Mouse (Mus musculus) ES-Bruce4 (cell line): ENCODE measurements at regions not wholly inside any gene's neighbourhood (a gene's known extent, or its start where the extent isn't known, plus 50 kb on each side); places are given as distances from the start of the nearest gene placed in this dataset.
"Not testable (repeated sequence)": the region's sequence is repeated elsewhere in the genome, so short reads cannot be mapped to it uniquely, and the experiment has no call there.

Experiments
- H3K27ac ChIP-seq: 2 replicates; pipeline ENCODE4 v1.5.1; 2012; ENCODE audit warnings: low read length, inconsistent platforms; ENCODE audit not compliant: insufficient read depth
- H3K27me3 ChIP-seq: 2 replicates; pipeline ENCODE4 v1.6.1; 2012; ENCODE audit warnings: mild to moderate bottlenecking, low read length, inconsistent platforms; ENCODE audit not compliant: control insufficient read depth, poor library complexity, insufficient read depth, severe bottlenecking
- H3K36me3 ChIP-seq: 2 replicates; pipeline ENCODE4 v1.6.1; 2012; ENCODE audit warnings: inconsistent platforms, mild to moderate bottlenecking, low read length, moderate library complexity; ENCODE audit not compliant: control insufficient read depth, poor library complexity, insufficient read depth, severe bottlenecking
- H3K4me1 ChIP-seq: one replicate; pipeline ENCODE4 v1.8.1; 2011; ENCODE audit warnings: low read length; ENCODE audit not compliant: control insufficient read depth, insufficient read depth
- H3K4me3 ChIP-seq: 2 replicates; pipeline ENCODE4 v1.5.1; 2011; ENCODE audit warnings: low read depth, mild to moderate bottlenecking, low read length
- H3K9ac ChIP-seq: 2 replicates; pipeline ENCODE4 v1.6.1; 2012; ENCODE audit warnings: low read depth, mild to moderate bottlenecking, inconsistent platforms; ENCODE audit not compliant: poor library complexity, severe bottlenecking
- H3K9me3 ChIP-seq: replicated peaks from 2 replicates; pipeline ENCODE4 v1.6.1; 2012; ENCODE audit warnings: mild to moderate bottlenecking, low read length, inconsistent platforms; ENCODE audit not compliant: control insufficient read depth, poor library complexity, insufficient read depth, severe bottlenecking
- CTCF ChIP-seq: IDR thresholded peaks from one replicate; pipeline ENCODE4 v1.8.1; 2011; ENCODE audit warnings: low read depth, low read length
- EP300 ChIP-seq: IDR thresholded peaks from 2 replicates; pipeline ENCODE4 v1.6.1; 2011; ENCODE audit warnings: low read depth, low read length; ENCODE audit not compliant: insufficient read depth
- POLR2A ChIP-seq: IDR thresholded peaks from one replicate; pipeline ENCODE4 v1.8.1; 2011; ENCODE audit warnings: low read length; ENCODE audit not compliant: insufficient read depth

GRCm38 (mm10) chr13:82605868-82606267 is 823.0 kb downstream of the Cetn3 start:
- not testable (repeated sequence) for H3K36me3 ChIP-seq, H3K9me3 ChIP-seq, H3K9ac ChIP-seq, H3K4me1 ChIP-seq, H3K27ac ChIP-seq, H3K4me3 ChIP-seq, H3K27me3 ChIP-seq
- TF ChIP-seq EP300 = peak; percentile 57; the same call in 1 of the 2 replicates

DNA sequence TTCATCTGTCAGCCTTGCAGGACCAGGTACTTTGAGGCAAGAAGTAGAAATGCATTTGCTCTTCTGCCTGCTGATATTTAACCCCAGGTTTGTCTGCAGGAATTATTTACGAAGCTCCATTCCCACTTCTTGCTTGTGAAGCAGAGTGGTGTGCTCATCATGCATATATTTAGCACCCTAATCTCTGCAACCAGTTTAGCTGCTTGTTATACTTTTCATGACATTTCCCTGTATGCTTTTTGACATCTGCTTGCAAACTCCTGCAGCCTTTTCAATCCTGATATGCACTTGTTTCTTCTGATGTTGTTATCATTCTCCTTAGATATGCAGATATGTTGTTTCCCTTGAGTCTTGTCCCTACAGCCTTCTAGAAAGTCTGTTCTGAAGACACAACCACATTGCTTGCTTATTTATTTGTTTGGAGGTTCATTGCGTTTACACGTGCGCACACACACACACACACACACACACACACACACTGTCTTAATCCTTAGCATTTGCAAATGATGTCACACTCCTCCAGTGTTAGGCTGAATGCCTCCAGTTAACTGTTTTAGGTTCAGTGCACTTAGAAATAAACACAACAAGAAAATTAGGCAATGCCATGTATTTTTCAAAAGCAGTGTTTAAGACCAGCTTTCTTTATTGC is 836.3 kb downstream of the Cetn3 start:
- no peak overlapping the region for H3K9ac ChIP-seq
- no peak for TF ChIP-seq EP300
- H3K4me1 ChIP-seq = no peaks in the 10 kb centered on the region
- H3K27me3 ChIP-seq = no peaks in the 10 kb centered on the region
- H3K4me3 ChIP-seq = no peak overlapping the region
- H3K9me3 ChIP-seq = no peaks in the 10 kb centered on the region
- no peak overlapping the region for H3K27ac ChIP-seq
- no peaks in the 10 kb centered on the region for H3K36me3 ChIP-seq

- H3K4me1 ChIP-seq = no peaks in the 10 kb centered on the region
- no peaks in the 10 kb centered on the region for H3K27me3 ChIP-seq
- no peaks in the 10 kb centered on the region for H3K9me3 ChIP-seq
- H3K9ac ChIP-seq = no peak overlapping the region
- no peak overlapping the region for H3K27ac ChIP-seq
- H3K36me3 ChIP-seq = no peaks in the 10 kb centered on the region
- no peak overlapping the region for H3K4me3 ChIP-seq
- TF ChIP-seq CTCF = no peak
- no peak for TF ChIP-seq EP300
- TF ChIP-seq POLR2A = no peak
Observed at GRCm38 (mm10) chr13:82620036-82620435, 837.2 kb downstream of the Cetn3 start.

DNA sequence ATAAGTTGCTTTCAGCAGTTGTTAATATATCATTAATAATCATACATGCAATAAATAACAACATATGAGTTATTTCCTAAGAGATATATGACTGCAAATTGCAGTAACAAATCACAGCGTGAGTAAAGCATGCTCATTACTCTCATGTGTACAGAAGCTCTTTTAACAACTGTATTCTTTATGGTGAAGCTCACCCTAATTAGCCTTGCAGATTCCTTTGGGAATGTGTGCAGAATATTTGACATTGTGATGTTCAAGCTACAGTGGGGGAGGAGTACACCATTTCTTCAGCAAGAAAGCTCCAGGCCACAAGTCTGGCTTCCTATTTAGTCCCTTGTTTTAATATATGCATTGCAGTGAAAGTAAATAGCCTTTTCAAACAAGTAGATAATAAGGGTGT is 837.9 kb downstream of the Cetn3 start:
- Histone ChIP-seq H3K27me3 (no peaks in the 10 kb centered on the region), H3K36me3 (no peaks in the 10 kb centered on the region), H3K9me3 (no peaks in the 10 kb centered on the region), H3K4me3 (no peak overlapping the region), H3K9ac (no peak overlapping the region), H3K27ac (no peak overlapping the region), H3K4me1 (no peaks in the 10 kb centered on the region)
- TF ChIP-seq POLR2A (no peak), CTCF (no peak), EP300 (no peak)

DNA sequence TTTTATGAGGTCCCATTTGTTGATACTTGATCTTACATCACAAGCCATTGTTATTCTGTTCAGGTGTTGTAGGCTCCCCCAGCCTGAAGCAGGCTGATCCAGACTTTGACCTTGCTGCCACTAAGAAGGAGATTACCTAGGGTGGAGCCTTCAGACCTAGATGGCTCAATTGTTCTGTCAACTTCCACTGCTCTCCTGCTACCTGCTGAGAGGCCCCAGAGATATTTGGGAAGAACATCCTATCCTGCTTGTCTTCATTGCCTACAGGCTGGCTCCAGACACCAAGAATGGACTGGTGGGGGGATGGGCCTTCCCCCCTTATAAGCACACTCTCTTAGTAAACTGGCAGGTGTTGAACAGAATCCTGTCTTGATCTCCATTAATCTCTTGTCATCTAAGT is 845.9 kb downstream of the Cetn3 start:
- peak; percentile 68 for TF ChIP-seq EP300
- not testable (repeated sequence) for H3K4me1 ChIP-seq, H3K36me3 ChIP-seq, H3K9ac ChIP-seq, H3K27me3 ChIP-seq, H3K4me3 ChIP-seq, H3K9me3 ChIP-seq
- H3K27ac ChIP-seq = peak overlapping the region; percentile 28; the same call in 1 of the 2 replicates
